Comparison of ENCODE assay signal across 8 mouse cellular contexts in genomic region chr3:95135433-95136052, GRCm38 (mm10). TPM values are rescaled to one million over a fixed set of nuclear protein-coding genes. Genes with fewer than 3 reads are reported as not detected.
DNase-seq lines count a peak whose midpoint lies in the region; ATAC-seq and TF ChIP-seq lines count a peak whose summit lies in the region.

No protein-coding gene starts in this region.

- WGBS in lung, embryonic 14.5 days = 74% methylated on average over 7 of the region's 7 CpGs
- WGBS in forebrain, embryonic 11.5 days = 89% methylated on average over 7 of the region's 7 CpGs
- WGBS in liver, embryonic 12.5 days (ENCODE audit: insufficient replicate concordance) = 42% methylated on average over 7 of the region's 7 CpGs

- 0 out of 2 replicates have a peak overlapping the region, but pooled peaks have one; percentile 7 for H3K9ac ChIP-seq in lung, embryonic 14.5 days
- H3K9ac ChIP-seq in forebrain, embryonic 11.5 days (ENCODE audit: low read length) = no peak overlapping the region
- H3K9ac ChIP-seq in liver, embryonic 12.5 days = peak overlapping the region; percentile 55

- H3K4me2 ChIP-seq in lung, embryonic 14.5 days = peak overlapping the region; percentile 70
- H3K4me2 ChIP-seq in forebrain, embryonic 11.5 days (ENCODE audit: low read depth, low read length, severe bottlenecking) = peak overlapping the region; percentile 32; the same call in 1 of the 2 replicates
- peak overlapping the region; percentile 76 for H3K4me2 ChIP-seq in liver, embryonic 12.5 days

- H3K4me3 ChIP-seq in lung, embryonic 14.5 days (ENCODE audit: low read depth, low read length) = peak overlapping the region; percentile 34
- H3K4me3 ChIP-seq in forebrain, embryonic 11.5 days (ENCODE audit: low read depth, low read length) = no peak overlapping the region
- peak overlapping the region; percentile 57 for H3K4me3 ChIP-seq in liver, embryonic 12.5 days

- no peaks in the 10 kb centered on the region for H3K27me3 ChIP-seq in lung, embryonic 14.5 days (ENCODE audit: insufficient read depth, low read length)
- no peaks in the 10 kb centered on the region for H3K27me3 ChIP-seq in forebrain, embryonic 11.5 days (ENCODE audit: control insufficient read depth, insufficient read depth, low read length)
- no peaks in the 10 kb centered on the region for H3K27me3 ChIP-seq in liver, embryonic 12.5 days (replicated peaks)
- no peaks in the 10 kb centered on the region for H3K27me3 ChIP-seq in splenic B cell, adult 2 months (ENCODE audit: control insufficient read depth, insufficient read depth, low read length, poor library complexity, severe bottlenecking)

- no peak for ATAC-seq in lung, embryonic 14.5 days (ENCODE audit: insufficient read depth)
- ATAC-seq in forebrain, embryonic 11.5 days (replicated peaks; ENCODE audit: low FRiP score) = no peak
- ATAC-seq in liver, embryonic 12.5 days = no peak

- H3K9me3 ChIP-seq in lung, embryonic 14.5 days (ENCODE audit: low read depth, low read length) = no peaks in the 10 kb centered on the region
- H3K9me3 ChIP-seq in forebrain, embryonic 11.5 days (ENCODE audit: control insufficient read depth, low read length) = no peaks in the 10 kb centered on the region
- H3K9me3 ChIP-seq in liver, embryonic 12.5 days (replicated peaks) = no peaks in the 10 kb centered on the region

- no peak overlapping the region for H3K27ac ChIP-seq in lung, embryonic 14.5 days (ENCODE audit: low read depth)
- no peak overlapping the region for H3K27ac ChIP-seq in forebrain, embryonic 11.5 days (ENCODE audit: low read depth, low read length)
- peak overlapping the region; percentile 58 for H3K27ac ChIP-seq in liver, embryonic 12.5 days

- peaks cover 14% of the 10 kb centered on the region; the same call in 1 of the 2 replicates for H3K36me3 ChIP-seq in lung, embryonic 14.5 days (ENCODE audit: insufficient read depth)
- no peaks in the 10 kb centered on the region for H3K36me3 ChIP-seq in forebrain, embryonic 11.5 days (ENCODE audit: control insufficient read depth, insufficient read depth, low read length)
- H3K36me3 ChIP-seq in liver, embryonic 12.5 days = peaks cover 34% of the 10 kb centered on the region
- peaks cover 3% of the 10 kb centered on the region; the same call in 1 of the 2 replicates for H3K36me3 ChIP-seq in splenic B cell, adult 2 months (ENCODE audit: control insufficient read depth, insufficient read depth, low read length, poor library complexity, severe bottlenecking)

- TF ChIP-seq CTCF in lung, embryonic 14.5 days (IDR thresholded peaks at IDR 0.05; ENCODE audit: low read depth) = no peak

- H3K4me1 ChIP-seq in lung, embryonic 14.5 days (ENCODE audit: insufficient read depth) = no peaks in the 10 kb centered on the region
- 0 out of 2 replicates have a peak, but pooled peaks cover 7% of the 10 kb centered on the region for H3K4me1 ChIP-seq in forebrain, embryonic 11.5 days (replicated peaks; ENCODE audit: control insufficient read depth, insufficient read depth, low read length)
- H3K4me1 ChIP-seq in liver, embryonic 12.5 days = peaks cover 42% of the 10 kb centered on the region

- DNase-seq in lung, embryonic 14.5 days = no peak
- DNase-seq in lung, postnatal 14 days = no peak
- no peak for DNase-seq in forebrain, embryonic 11.5 days (ENCODE audit: low spot score)
- peak; percentile 45 for DNase-seq in splenic B cell, adult 2 months (ENCODE audit: low read depth, low spot score)
- DNase-seq in c-Kit-positive CD71-positive TER-119-positive erythroid progenitor cells, embryonic 14.5 days (ENCODE audit: low spot score) = no peak
- DNase-seq in cerebellum, postnatal 14 days = no peak
- no peak for DNase-seq in cerebellum, adult 9-11 months

RNA-seq across cellular contexts. Expression of gene Lysmd1, which starts 1.7 kb away (rescaled TPM):
- polyA plus RNA-seq in lung, embryonic 14.5 days (2014; fragmentation: Nextera tagmentation; extraction: Ambion mirVana) = 8.2 and 9.4 TPM in 2 replicates
- polyA plus RNA-seq in forebrain, embryonic 11.5 days (2014; fragmentation: Nextera tagmentation; extraction: Ambion mirVana) = 11.7 and 12.4 TPM in 2 replicates
- polyA plus RNA-seq in liver, embryonic 12.5 days (2016; fragmentation: Nextera tagmentation; extraction: Ambion mirVana) = 7.9 and 8.6 TPM in 2 replicates

RNA-seq across cellular contexts. Expression of gene Scnm1, which starts 1.7 kb away (rescaled TPM):
- 62.7 and 67.9 TPM in 2 replicates for polyA plus RNA-seq in lung, embryonic 14.5 days (2014; fragmentation: Nextera tagmentation; extraction: Ambion mirVana)
- polyA plus RNA-seq in forebrain, embryonic 11.5 days (2014; fragmentation: Nextera tagmentation; extraction: Ambion mirVana) = 77.4 and 88.0 TPM in 2 replicates
- 38.2 and 39.7 TPM in 2 replicates for polyA plus RNA-seq in liver, embryonic 12.5 days (2016; fragmentation: Nextera tagmentation; extraction: Ambion mirVana)

RNA-seq across cellular contexts. Expression of gene Tnfaip8l2, which starts 6.6 kb away (rescaled TPM):
- polyA plus RNA-seq in lung, embryonic 14.5 days (2014; fragmentation: Nextera tagmentation; extraction: Ambion mirVana) = 3.2 and 4.2 TPM in 2 replicates
- 1.3 and 1.9 TPM in 2 replicates for polyA plus RNA-seq in forebrain, embryonic 11.5 days (2014; fragmentation: Nextera tagmentation; extraction: Ambion mirVana)
- 5.1 and 5.3 TPM in 2 replicates for polyA plus RNA-seq in liver, embryonic 12.5 days (2016; fragmentation: Nextera tagmentation; extraction: Ambion mirVana)

RNA-seq across cellular contexts. Expression of gene Tmod4, which starts 11.3 kb away (rescaled TPM):
- 1.2 and 1.9 TPM in 2 replicates for polyA plus RNA-seq in lung, embryonic 14.5 days (2014; fragmentation: Nextera tagmentation; extraction: Ambion mirVana)
- 0.37 and 0.75 TPM in 2 replicates for polyA plus RNA-seq in forebrain, embryonic 11.5 days (2014; fragmentation: Nextera tagmentation; extraction: Ambion mirVana)
- polyA plus RNA-seq in liver, embryonic 12.5 days (2016; fragmentation: Nextera tagmentation; extraction: Ambion mirVana) = 0.19 and 0.51 TPM in 2 replicates

RNA-seq across cellular contexts. Expression of gene Sema6c, which starts 24.7 kb away (rescaled TPM):
- 3.7 and 5.4 TPM in 2 replicates for polyA plus RNA-seq in lung, embryonic 14.5 days (2014; fragmentation: Nextera tagmentation; extraction: Ambion mirVana)
- polyA plus RNA-seq in forebrain, embryonic 11.5 days (2014; fragmentation: Nextera tagmentation; extraction: Ambion mirVana) = 17.6 and 19.9 TPM in 2 replicates
- 1.9 and 2.1 TPM in 2 replicates for polyA plus RNA-seq in liver, embryonic 12.5 days (2016; fragmentation: Nextera tagmentation; extraction: Ambion mirVana)
